Mouse (Mus musculus): Measurements from ENCODE around the gene Pygo2.
A peak's percentile ranks its signal among the peaks of the same experiment; 100 is the strongest.

The Pygo2 gene

DNA sequence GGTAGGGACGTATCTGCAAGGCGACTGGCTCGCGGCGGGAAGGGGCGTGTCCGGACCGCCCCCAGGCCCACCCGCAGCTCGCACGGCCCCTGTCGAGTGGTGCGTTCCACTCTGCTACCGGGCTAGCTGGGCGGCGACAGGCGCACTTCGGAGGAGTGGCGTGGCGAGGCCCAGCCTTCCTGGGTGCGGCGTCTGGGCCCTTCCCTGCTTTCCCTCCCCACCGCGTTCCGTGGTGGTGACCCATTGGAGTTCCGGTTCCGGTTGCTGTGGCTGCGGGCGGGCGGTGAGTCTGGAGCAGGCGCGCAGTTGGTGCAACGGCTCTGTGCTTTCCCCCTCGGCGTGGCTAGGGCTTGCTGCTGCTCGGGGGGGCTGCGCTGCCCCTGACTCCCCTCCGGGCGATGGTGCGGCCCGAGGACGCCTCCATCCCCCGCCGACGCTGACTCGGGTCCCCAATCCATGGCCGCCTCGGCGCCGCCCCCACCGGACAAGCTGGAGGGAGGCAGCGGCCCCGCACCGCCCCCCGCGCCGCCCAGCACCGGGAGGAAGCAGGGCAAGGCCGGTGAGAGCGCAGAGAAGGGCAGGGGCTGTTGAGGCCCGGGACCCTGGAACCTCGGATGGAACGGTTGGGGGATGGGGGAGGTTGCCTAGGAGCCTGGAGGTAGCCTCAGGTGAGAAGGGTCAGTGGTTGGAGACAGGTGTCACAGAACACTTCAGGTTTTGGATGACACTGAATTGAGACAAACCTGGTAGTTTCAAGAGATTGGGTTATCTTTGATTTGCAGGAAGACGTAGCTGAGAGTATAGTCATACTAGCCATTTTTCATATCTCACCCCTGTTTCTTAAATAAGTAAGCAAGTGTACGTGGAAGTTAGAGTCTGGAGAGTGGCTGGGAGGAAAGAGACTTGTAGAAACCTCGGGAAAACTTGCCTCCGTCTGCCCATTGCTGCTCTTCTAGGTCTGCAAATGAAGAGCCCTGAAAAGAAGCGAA lies at the start of gene Pygo2:
Gene Pygo2 (plus strand): TSS at position 44 of the 989 bp plus-strand sequence.
- DNase-seq (ENCODE audit: low spot score in 2 of 2) = peak; percentile 78 to 90

- DNase-seq (ENCODE audit: low spot score in 2 of 2) = peak in 1 of 2 experiments; percentile 16
Measured at GRCm38 (mm10) chr3:89380291-89380690, 49.7 kb upstream of the Pygo2 start.

- DNase-seq (ENCODE audit: low spot score in 2 of 2) = no peak
Measured at GRCm38 (mm10) chr3:89380711-89381110, 49.3 kb upstream of the Pygo2 start.

DNA sequence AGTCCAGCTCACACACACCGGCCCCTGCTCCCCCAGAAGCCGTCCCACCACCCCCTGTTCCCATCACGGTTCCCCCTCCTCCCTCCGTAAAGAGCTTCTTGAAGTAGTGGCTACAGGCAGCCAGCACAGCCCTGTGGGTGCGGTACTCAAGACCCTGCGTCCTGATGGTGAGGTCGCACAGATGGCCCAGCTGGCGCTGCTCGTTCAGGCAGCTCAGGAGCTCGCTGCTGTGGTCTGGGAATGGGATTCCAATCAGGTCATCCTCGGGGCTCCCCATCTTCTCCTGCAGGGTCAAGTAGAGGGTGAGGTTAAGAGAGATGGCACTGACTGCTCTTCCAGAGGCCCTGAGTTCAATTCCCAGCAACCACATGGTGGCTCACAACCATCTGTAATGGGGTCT lies 48.8 kb upstream of the Pygo2 start:
- no peak for DNase-seq (ENCODE audit: low spot score in 2 of 2)

- no peak for DNase-seq (ENCODE audit: low spot score in 2 of 2)
Measured at GRCm38 (mm10) chr3:89382033-89382882, 47.8 kb upstream of the Pygo2 start.

DNA sequence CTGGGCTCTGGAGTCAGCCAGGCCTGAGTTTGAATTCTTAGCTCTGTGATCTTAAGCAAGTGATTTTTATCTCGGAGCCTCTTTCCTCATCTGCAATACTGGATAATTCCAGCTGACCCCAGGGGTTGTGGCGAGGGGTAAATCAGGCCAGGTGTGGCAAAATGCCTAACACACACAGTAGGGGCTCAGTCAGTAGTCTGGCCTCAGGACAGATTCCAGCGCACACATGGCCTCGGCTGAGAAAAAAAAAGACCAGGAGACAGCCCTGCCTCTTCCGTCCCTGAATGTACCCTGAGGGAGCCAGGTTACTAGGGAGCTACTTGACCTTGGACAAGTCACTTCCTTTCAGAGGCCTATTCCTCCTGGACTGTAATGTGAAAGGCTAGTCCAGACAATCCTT lies 47.1 kb upstream of the Pygo2 start:
- no peak for DNase-seq (ENCODE audit: low spot score in 2 of 2)

- DNase-seq (ENCODE audit: low spot score in 2 of 2) = peak in 1 of 2 experiments; percentile 12
Measured at GRCm38 (mm10) chr3:89383651-89384255, 46.3 kb upstream of the Pygo2 start.

- DNase-seq (ENCODE audit: low spot score in 2 of 2) = peak in 1 of 2 experiments; percentile 13
Measured at GRCm38 (mm10) chr3:89384331-89385076, 45.5 kb upstream of the Pygo2 start.

GRCm38 (mm10) chr3:89385451-89385850 lies 44.6 kb upstream of the Pygo2 start:
- DNase-seq (ENCODE audit: low spot score in 2 of 2) = peak; percentile 22 to 26

- peak; percentile 26 to 32 for DNase-seq (ENCODE audit: low spot score in 2 of 2)
Measured at GRCm38 (mm10) chr3:89386438-89387420, 43.3 kb upstream of the Pygo2 start.

DNA sequence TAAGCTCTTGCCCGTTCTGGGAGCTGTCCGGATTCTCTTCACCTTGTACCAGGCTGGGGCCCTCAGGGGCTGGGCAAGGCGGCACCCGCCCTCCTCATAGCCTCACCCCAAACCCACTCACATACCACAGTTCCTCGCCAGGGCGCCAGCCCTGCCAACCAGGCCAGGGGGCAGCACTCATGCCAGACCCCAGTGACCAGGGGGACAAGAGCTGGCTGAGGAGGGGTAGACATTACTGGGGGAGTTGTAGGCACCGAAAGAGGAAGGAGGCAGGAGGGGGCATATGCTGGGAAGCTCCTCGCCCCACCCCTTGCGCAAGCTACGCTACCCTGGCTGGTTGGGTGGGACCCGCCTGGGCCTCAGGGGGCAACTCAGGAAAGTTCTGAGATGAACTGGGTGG lies 42.4 kb upstream of the Pygo2 start:
- peak; percentile 37 to 40 for DNase-seq (ENCODE audit: low spot score in 2 of 2)

DNA sequence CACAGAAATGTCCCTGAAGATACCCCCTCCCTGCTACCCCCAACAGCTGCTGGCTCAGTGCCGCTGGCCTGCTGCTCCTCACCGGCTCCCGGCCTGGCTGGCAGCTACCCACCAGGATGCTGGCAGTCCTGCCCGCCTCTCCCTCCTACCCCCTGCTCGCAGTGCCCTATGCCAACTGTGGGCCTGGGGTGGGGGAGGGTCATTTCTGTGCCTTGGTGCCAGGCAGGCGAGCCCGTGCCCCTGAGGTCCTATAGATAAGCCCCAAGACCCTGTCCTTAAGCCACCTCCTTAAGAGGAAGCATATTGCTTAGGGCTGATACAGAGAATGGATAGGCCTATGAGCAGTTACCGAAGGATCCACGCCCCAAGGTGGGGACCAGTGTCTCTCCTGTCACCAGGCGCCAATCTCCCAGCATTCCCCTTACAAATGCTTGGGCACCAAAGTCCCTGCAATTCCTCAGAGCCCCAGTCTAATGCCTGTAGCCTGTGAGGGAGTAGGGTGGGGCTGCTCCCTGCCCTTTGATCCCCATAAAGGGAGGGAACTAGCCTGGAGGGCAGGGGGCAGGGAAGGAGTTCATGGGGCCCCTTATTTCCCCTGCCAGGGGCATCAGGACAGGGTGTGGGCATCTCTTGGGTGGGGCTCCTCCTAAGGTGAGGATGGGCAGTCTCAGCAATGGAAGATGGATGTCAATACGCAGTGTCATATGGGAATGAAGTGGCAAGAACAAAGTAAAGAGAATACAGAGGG lies 41.7 kb upstream of the Pygo2 start:
- DNase-seq (ENCODE audit: low spot score in 2 of 2) = peak; percentile 34 to 38

- peak; percentile 31 to 60 for DNase-seq (ENCODE audit: low spot score in 2 of 2)
Measured at GRCm38 (mm10) chr3:89388901-89389740, 40.9 kb upstream of the Pygo2 start.

DNA sequence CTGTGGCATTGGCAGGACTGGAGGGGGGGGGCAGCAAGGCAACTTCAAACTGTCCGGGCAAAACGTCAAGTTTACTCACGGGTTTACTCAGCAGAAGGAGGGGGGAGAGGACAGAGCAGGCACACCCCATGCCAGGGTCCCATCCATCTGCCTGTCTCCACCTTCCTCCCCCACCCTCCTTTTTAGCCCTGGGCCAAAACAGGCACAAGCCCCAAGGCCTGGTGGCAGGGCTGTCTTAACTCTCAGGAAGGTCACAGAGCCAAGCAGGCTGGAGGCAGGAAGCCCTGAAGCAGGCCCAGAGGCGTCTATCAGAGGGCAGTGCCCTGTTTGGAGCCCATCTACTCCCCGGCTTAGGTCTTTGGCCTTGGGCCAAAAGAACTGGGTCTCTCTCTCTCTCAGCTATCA lies 39.9 kb upstream of the Pygo2 start:
- peak; percentile 33 to 45 for DNase-seq (ENCODE audit: low spot score in 2 of 2)

DNA sequence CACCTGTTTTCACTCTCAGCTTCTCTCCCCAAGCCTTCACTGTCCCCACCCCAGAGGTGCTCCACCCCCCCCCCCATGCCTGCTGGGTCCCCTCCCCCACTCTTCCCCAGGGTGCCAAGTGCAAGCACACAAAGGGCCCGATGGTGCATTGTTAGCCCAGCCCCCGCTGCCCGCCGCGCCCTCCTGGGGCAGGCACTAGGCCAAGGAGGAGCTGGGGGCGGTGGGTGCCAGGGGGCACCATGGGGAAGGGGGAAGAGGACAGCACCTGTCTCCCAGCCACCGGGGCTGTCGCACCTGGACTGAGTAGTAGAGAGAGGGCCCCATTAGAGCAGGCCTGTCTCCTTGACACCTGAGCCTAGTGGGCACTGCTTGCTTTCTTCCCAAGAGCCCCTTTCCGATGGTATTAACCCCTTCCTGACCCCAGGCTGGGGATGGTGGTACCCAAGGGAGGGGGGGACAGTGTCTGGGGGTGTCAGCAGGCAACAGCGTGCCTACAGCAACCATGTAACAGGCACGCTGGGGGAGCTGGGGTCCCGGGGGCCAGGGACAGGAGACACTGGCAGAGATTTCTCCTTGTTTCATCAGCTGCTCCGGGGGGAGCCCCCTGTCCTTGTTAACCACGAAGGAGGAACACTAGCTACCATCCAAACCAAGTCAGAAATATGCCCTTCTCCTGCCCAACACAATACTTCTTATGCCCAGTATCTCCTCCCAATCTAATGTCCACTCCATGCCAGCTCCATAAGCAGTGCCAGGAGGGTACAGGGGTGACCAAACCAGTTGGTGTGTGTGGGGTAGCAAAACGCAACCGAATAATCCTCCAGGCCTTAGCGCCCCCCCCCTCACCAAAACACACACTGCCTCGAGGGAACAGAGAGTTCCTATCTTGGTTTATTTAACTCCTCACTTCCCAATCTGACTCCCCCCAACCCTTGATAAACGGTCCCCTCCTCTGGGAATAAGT lies 39.0 kb upstream of the Pygo2 start:
- DNase-seq (ENCODE audit: low spot score in 2 of 2) = peak; percentile 31 to 54

DNA sequence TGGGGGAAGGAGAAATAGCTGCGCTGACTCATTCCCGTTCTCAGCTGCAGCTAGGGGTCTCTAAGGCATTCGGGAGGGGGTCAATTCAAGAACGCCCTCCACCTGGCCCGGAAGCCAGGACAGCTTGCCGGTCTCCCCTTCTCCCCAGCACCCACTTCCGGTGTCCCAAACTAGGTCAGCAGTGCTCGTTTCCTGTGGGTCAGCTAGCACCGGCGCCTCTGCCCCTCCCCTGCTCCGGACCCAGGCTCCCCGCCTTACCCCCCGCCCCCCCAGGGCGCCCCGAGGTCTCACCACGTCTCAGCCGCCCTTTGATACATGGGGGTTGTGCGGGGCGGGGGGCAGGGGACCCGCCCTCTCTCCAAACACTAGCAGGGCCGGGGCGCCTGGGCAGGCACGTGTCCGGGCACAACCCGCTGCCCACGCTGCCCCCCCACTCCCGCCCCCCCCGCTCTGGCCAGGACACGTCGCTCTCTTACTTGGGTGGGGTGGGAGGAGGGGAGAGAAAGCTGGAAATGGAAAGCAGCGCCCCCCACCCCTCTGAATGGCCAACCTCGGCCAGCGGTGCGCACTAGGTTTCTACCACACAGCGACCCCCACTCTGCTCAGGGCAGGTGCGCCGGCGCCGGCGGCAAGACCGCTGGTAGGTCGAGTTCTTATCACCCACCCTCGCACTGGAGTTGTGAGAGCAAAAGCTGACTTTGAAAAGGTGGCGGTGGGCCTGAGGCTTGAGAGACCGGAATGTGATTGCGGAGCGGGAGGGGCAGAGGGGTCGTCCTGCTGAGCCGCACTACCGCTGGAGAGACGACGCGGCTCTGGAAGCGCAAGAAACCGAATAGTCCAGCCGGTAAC lies 38.1 kb upstream of the Pygo2 start:
- peak; percentile 36 to 49 for DNase-seq (ENCODE audit: low spot score in 2 of 2)

Data from spleen, postnatal 10 days (tissue).